Mouse (Mus musculus): ENCODE measurements around the gene Camta1. TPM values are rescaled to one million over a fixed set of nuclear protein-coding genes. Genes with fewer than 3 reads are reported as not detected.

Camta1 gene
- total RNA-seq, 2 experiments from 2014 or later, result 91.0 to 104 TPM

DNA sequence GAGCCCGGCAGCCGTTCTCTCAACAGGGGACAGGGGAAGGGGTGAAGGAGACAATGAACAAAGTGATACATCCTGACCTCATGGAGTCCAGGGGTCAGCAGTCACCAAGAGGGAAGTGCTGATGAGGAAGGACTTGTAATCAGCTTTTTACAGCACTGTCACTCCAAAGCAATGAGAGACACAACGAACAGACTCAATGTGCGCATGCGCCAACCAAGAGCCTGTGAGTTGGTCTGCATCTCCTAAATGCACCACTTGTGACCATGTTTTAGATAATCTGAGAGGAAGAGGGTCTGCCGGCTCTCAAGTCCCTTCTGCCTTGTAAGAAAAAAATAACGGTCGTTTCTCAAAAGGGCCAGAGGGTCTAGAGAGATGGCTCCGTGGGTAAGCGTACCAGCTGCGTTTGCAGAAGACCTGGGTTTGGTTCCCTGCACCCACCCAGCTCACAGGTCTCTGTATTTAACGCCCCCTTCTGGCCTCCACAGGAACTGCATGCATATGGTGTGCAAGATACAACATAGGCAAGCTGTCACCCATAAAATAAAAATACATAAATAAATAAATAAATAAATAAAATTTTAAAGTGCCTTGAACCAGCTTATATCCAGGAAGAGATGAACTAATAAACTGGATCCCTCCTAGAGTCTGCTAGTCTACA, 178.7 kb downstream of the Camta1 start:
- no peak for DNase-seq

DNA sequence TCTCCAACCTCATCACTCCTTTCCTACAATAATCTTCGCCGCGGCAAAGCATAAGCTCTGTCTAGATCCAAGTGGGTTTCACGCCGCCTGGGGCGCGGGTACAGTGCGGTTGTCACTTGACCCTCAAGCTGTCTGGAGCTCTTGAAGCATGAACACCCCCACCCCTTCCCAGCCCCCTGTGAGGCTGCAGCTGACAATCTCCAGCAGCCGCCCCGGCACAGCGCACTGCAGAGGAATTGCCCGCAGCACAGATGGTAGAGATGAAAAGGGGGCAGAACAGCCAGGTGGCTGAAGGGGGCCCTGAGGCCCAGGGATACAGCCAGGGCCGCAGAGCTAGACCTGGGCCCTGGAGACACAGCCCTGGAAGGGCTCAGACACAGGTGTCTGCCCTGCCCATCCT, 189.2 kb downstream of the Camta1 start:
- DNase-seq, result no peak

DNA sequence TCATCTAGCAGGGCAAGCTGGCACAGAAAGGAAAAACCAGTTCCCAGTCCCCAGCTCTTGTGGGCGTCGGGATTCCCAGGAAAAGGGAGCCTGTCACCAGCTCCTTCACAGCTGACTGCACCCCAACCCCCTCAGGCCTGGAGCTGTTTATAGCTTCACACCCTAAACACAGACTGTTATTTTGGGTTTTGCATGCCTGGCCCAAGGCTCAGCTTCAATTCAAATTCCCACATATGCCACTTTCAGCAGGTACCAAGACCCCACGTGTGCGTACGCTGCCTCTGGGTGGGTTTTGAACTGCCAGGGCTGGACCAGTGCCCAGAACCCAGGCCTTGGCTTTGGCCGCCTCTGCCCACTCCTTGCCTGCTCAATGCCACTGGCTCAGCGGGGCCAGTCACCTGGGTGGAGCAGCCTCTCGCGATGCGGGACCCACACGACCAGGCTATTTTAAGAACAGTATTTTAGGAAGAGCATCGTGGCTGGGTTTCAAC, 195.2 kb downstream of the Camta1 start:
- peak; percentile 57 for DNase-seq

DNA sequence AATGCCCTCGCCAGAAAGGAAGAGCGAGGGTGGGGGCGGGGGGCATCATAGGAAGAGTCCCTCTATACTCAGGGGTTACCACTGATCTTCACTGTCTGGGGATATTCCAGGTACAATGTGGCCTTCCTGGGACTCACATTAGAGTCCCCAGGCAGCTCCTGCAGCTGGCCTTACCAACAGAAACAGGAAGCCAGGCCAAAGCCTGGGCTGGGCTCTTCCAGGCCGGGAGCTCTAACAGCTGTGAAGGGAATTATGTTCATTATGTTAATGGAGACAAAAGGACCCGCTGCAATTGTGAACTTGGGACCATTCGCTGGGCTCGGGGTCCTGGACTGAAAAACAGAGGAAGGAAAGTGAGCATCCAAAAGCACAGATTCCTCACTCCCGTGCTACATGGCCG, 200.2 kb downstream of the Camta1 start:
- no peak for DNase-seq

DNA sequence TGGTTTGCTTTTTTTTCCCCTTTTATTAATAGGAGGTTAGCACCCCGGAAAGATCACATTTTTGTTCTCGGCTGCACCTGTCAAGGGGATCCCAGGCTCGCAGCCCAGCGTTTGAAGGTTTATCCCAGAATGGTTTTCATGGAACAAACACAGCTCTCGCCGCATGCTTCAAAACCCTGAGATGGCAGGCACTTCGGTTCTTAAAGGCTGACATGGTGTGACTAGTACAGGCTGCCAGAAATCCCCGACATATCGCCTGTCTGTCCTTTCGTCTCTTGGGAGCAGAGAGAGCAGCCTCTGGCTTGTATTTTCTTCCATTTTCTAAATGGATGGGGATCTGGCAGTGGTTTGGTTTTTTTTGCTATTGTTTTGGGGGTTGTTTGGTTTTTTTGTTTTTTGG, 205.2 kb downstream of the Camta1 start:
- DNase-seq, result no peak

DNA sequence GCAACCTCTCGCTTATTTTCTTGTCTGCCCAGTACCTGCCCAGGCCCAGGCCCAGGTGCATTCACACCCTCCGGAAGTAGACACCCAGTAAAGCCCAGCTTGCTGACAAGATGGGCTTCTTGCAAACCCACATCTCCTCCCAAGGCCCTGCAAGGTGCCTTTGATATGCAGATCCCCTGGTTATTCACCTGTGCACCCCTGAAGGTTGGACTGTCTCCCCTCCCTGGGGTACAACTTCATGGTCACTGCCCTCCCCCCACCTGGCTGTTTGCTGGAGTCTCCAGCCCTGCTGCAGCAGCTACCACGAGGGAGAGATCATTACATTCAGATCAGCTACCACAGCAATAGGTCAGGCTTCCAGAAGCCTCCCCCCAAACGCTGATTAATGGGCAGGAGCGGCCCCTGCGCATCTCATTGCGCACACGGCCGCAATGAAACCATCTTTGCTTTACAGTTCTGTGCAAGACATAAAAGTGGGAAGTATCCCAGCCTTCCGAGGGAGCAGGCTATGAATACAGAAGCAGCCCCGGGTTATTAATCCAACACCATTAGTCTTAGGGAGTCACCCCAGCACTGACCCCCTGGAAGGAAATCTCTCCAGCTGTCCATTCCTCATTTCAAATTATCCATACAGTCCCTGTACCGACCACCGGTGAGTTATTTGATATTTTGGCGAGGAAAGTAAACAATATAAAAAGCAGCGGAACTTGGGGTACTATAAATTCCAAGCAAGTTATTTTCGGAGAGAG, 205.9 kb downstream of the Camta1 start:
- DNase-seq, result no peak

DNA sequence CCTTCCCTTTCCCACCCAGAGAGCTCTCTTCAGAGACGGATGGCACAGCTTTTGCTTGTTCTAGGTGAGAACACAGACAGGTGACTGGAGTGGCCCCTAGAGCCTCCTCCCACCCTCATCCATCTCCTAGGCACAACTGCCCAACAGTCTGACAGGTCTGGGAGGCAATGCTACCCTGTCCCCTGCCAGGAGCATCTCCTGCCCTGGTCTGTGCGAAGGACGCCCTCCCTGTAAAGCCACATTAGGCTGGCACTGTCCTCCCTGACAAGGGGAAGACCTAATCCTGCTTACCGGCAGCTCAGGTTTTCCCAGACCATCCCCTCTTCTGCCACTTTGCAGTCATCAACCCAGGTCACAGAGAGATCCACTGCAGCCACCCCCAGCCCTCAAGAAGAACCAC, 206.4 kb downstream of the Camta1 start:
- no peak for DNase-seq

DNA sequence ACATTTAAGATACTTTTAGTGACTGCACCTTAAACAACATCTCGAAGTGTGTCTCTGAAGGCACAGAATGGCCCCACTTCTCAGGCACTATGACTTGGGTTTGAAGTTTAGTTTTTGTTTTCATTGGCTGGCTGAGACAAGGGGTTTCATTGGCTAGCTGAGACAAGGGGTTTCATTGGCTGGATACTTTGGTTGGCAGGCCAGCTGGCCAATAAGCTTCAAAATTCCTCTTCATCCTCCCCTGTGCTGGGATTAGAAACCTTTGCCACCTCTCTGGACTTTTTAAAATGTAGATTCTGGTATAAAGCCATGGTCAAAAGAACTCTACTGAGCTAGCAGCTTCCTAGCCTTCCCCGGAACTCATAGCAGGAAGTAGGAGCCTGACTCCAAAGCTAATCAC, 219.3 kb downstream of the Camta1 start:
- no peak for DNase-seq

DNA sequence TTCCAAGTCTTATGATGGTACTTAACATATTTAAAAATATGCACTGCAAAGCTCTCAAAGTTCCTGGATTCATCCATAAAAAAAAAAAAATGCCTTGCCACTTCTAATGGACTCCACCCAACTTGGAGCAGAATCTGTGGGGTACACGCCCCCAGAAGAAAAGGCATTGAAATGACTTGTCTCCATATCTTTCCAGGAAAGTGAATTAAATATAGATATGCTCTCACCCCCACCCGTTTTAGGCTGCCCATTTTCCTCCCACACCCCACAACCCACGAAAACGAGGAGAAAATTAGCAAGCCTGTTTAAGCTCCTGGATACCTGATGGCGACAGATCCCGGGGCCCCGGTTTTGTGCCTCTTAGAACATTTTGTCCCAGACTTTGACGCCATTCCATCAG, 220.7 kb downstream of the Camta1 start:
- DNase-seq, result no peak

DNA sequence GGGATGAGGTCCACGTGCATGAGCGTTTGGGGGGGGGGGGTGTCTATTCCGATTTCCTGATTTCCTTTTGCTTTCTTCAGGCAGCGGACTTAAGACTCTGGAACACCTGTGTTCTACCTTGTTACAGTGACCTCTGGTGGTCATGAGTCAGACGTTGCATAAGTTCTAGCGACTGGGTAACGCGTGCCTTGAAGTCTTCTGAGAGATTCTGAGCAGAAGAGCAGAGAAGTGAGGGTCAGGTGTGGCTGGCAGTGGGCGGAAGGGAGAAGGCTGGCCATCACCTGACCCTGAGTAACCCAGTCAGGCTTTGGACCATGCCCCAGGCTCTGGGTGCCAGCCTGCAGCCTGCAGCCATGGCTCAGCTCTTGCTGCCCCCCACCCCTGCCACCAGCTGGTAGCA, 222.7 kb downstream of the Camta1 start:
- no peak for DNase-seq

DNA sequence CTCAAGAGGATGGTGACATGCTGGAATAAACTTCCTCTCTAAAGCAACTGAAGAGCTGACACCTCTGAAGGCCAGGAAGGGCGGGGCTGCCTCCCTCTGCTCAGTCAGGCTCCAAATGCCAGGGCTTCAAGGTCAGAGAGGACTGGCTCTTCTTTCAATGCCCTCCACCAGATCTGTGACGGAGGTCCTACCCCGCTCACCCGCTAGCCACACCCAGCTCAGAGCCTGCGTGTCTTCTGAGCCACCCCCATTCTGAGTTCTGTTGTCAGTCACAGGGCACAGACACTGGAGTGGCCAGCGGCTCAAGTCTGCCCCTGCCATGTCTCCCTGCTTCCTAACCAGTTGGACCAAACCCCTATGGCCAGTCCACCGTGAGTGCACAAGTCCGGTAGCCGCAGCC, 224.3 kb downstream of the Camta1 start:
- no peak for DNase-seq

DNA sequence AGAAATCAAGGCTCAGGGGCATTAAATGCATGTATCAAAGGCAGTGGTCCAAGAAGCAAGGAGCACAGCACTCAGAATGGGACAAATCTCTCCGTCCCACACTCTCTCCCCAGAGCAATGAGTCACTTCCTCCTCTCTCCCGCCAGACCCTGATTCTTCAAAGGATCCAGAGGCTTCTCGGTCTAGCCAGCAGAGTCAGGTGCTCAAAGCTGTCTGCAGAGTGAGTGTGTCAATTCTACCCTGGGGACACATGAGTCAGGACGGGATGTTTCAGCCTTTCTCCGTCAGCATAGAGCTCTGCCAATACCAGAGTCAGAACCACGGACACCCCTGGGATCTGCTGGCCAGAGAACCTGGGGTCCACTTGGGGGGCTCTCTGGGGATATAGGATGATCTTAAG, 226.9 kb downstream of the Camta1 start:
- DNase-seq, result peak; percentile 62

DNA sequence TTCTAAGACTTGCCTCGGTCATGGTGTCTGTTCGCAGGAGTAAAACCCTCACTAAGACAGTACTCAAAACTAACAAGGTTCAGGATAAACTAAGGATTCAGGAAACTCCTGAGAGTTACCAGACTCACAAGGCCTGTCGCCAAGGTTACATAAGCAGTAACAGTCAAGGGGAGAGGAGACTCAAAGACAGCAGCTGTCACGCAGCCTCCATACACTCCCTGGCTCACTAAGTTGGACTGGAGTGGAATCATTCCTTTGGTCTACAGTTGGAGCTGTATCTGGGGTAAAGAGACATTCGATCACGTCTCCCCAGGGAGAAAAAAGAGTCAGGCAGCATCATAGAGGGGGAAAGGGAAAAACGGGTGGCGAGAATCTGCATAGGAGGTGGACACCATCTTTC, 227.9 kb downstream of the Camta1 start:
- no peak for DNase-seq

DNA sequence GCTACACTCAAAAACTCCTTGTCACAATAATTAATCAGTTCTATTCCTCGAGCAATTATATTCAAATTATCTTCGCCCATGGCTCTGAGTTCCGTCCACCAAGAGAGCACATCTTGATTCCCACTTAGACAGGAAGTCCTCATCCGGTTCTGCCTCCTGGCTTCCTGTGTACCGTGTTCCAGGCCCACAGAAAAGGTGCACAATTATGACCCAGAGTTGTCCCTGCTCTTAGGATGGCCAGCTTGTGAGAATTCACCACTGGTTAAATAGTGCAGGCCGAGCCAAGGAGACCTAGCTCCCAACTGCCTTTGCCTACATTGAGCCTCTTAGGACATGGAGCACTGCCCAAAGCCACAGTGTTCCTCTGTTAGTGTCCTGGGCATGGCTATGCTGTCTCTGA, 229.4 kb downstream of the Camta1 start:
- DNase-seq, result no peak

DNA sequence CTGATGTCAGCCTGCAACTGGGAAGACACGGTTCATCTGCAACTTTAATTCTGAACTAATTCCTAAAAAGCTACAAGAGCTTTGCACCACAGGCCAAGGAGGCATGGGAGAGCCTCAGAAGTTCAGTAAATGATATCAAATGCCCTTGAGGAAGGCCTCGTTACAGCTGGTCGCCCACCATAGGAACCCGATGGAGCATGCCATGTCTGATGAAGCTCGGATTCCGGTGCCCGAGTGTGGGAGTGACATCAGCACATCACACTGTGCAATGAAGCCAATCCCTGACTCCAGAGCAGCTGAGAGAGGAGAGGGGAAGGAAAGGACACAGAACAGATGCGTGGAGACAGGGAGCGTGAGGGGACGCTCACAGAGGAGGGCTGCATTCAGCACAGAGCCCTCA, 231.0 kb downstream of the Camta1 start:
- DNase-seq, result no peak

DNA sequence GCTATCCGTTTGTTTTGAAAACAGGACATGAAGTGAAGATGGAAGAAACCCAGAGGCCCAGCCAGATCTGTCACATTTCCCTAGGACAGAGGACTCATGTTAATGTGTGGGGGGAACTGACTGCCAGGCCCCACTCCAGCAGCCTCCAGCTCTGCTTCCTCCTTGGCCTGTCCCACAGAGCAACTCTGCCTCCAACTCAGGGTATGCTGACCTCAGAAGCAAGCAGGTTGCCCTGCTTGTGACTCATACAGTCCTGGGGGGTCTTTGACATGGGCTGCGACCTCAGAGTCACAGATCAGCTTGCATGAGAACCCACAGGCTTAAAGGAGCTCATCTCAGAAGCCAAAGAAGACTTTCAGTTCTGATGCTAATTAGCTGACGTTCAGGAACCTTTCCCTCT, 231.4 kb downstream of the Camta1 start:
- no peak for DNase-seq

DNA sequence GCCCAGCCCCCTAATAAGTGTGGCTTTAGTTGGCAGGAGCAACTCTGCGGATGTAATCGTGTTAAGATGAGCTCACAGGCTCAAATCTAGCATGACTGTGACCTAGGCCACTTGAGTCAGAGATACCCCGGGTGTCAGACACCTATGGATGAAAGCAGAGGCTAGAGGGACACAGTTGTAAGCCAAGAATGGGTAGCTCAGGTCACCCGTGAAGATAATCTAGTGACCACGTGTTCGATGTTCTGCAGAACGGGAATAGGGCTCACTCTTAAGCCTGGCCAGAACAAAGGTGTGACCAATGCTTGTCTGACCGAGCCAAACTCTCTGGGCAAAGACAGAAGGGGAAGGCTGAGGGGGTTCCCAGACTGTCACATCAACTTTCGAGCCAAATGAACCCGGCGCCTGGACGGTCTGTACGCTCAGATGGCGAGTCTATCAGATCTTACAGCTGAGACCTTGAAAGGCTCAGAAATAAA, 242.1 kb downstream of the Camta1 start:
- DNase-seq, result no peak

DNA sequence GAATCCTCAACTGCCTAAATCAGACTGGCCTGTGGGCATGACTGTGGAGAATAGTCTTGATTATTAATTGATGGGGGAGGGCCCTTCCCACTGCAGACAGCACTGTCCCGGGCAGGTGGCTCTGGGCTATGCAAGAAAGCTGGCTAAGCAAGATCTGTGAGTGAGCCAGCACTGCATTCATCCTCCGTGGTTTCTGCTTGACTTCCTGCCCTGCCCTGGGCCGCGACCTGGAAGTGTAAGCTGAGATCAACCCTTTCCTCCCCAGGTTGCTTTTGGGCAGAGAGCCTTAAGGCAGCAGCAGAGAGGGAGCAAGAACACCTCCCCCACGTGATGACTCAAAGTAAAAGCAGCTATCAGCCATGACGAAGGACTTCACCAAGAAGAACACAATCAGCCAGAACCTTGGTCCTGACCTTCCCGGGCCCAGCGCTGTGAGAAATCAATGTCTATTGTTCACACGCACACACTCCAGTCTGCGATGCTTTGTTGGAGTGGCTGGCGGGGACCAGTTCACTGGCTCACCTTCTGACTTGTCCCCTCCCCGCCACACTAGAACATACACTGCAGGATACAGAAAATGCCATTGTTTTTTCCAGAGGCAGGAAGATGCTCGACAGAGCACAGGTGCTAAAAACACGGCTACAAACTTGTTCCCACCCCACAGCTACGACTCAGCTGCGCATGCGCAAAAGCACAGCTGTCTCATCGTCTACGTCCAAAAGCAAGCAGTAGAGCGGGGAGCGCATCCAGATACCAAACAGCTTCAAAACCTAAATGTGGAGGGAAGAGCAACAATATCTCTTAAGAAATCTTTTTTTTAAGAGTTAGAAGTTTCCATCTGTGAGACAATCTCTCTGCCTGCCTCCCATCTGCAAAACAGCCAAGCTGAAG, 243.0 kb downstream of the Camta1 start:
- no peak for DNase-seq

DNA sequence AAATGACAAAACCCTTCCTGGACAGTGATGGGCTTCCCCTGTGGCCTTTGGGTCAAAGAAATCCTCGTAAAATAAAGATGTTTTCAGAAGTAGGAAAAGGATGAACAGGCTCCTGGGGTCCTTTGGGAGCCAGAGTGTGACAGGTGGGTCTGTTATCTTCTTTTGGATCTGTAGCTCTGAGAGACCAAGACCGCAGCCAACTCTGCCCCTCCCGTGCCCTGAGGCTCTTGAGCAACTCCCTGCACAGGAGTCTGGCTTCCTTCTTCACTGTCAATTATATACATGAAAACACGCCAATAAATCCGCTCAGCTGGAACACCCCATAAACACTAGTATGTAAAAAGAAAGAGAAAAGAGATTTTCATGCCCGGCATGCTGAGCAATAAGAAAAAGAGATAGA, 250.1 kb downstream of the Camta1 start:
- DNase-seq, result no peak

DNA sequence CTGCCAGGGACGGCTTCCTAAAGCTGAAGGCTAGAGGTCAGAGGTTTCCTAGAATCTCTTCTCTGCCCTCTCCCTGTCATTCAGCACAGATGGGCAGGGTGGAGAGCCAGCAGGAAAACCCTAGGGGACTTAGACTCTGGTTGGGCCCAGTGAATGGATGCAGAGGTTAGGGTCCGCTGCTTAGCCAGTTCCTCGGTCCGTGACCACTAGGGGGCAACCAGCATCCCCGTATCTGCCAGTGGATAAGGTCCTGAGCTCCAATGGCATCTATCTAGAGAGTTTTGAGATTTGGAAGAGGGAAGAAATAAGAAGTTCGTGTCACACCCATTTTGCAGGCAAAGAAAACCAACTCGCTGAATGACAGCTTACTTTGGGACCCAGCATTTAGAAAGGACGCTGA, 251.4 kb downstream of the Camta1 start:
- DNase-seq, result no peak

DNA sequence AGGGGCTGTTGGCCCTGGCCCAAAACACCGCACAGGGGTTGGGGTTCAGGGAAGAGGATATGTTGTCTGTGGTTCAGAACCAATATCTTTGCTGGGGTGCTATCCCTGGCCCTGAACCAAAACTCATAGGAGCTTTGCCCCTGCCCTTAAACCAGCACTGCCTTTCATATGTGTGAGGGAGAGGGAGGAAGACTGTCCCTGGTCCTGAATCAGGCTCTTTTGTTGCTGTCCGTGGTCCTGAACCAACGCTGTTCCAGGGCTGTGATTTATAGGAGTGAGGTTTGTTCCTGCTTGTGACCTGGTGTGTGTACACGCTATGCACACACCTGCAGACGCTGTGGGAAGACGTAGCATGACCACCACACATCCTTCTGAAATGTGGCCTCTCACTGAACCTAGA, 256.8 kb downstream of the Camta1 start:
- DNase-seq, result peak; percentile 12

DNA sequence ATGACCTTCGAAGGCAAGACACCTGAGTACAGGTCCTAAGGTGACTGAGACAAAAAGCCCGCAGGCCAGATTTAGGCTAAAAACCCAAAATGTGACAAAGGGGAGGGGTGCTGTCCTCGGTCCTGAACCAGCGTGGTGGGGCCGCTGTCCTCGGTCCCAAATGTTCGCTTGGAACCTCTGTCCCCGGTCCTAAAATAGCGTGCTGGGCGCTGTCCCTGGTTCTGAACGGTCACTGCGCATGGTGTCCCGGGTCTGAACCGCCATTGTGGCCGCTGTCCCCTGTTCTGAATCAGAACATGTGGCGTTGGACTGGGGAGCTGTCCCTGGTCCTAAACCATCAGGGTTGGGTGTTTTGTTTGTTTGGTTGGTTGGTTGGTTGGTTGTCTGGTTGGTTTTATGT, 257.2 kb downstream of the Camta1 start:
- peak; percentile 42 for DNase-seq

DNA sequence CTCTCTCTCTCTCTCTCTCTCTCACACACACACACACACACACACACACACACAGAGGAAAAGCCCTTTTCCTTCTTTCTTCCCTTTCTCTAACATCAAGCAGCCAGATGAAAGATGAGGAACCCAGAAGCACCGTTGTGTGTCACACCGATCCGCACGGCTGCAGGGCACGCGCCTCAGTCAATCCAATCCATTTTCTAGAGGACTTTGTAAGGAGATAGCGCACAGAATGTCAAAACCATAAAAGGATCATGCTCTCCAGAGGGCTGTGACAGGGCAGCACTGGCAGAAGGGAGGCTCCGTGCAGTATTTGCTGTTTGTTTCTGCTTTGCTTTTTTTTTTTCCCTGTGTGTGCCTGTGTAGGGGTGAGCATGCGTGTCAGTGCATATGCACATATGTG, 258.1 kb downstream of the Camta1 start:
- DNase-seq, result no peak

Data from gastrocnemius, postnatal 25 days (tissue).